Comparison of ENCODE assay signal across 29 mouse cellular contexts in the genomic region with DNA sequence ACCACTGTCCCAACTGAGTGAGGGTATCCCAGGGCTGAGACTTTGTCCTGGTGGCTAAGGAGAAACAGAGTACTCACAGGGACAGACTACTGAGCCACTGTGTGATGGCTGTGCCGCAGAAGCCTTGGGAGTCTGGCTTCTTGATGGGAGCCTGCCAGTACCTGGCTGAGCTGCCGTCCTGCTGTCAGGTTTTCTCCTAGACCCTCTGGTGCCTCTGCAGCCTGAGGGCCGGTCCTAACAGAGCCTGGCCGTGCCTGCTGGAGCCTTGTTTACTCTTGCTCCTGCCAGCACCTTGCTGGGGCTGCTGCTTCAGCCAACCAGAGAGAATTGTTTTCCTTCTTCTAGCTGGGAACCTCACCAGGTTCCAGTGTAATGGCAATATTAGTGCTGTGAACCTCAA. TPM values are rescaled to one million over a fixed set of nuclear protein-coding genes. Genes with fewer than 3 reads are reported as not detected.
DNase-seq lines count a peak whose midpoint lies in the region; ATAC-seq lines count a peak whose summit lies in the region.
"Had no signal": no experiment of that assay in that cellular context is flagged by ENCODE, and none has a peak within 500 bp of the region (broad histone marks: within the 10 kb centered on the region; RNA-seq: fewer than 3 reads in every experiment).

No protein-coding gene starts in this region.

- H3K27me3 ChIP-seq in hindbrain, embryonic 13.5 days: no peaks in the 10 kb centered on the region
- no peaks in the 10 kb centered on the region for H3K27me3 ChIP-seq in hindbrain, embryonic 16.5 days (replicated peaks; ENCODE audit: control insufficient read depth, insufficient read depth, low read length)
- no peaks in the 10 kb centered on the region for H3K27me3 ChIP-seq in liver, embryonic 15.5 days
- no peaks in the 10 kb centered on the region for H3K27me3 ChIP-seq in liver, embryonic 11.5 days (replicated peaks; ENCODE audit: control insufficient read depth, insufficient read depth, low read length)
- H3K27me3 ChIP-seq: embryonic facial prominence, embryonic 15.5 days; forebrain, embryonic 13.5 days; heart, embryonic 13.5 days; limb, embryonic 12.5 days; midbrain, embryonic 12.5 days; neural tube, embryonic 12.5 days had no signal

- no peak overlapping the region for H3K4me2 ChIP-seq in hindbrain, embryonic 13.5 days
- H3K4me2 ChIP-seq in hindbrain, embryonic 16.5 days (ENCODE audit: low read length): no peak overlapping the region
- no peak overlapping the region for H3K4me2 ChIP-seq in liver, embryonic 15.5 days
- H3K4me2 ChIP-seq in liver, embryonic 11.5 days: no peak overlapping the region
- H3K4me2 ChIP-seq: embryonic facial prominence, embryonic 15.5 days; forebrain, embryonic 13.5 days; heart, embryonic 13.5 days; limb, embryonic 12.5 days; midbrain, embryonic 12.5 days; neural tube, embryonic 12.5 days had no signal

- H3K9ac ChIP-seq in hindbrain, embryonic 13.5 days: peak overlapping the region; percentile 19; the same call in 1 of the 2 replicates
- no peak overlapping the region for H3K9ac ChIP-seq in hindbrain, embryonic 16.5 days (ENCODE audit: low read depth, low read length)
- no peak overlapping the region for H3K9ac ChIP-seq in liver, embryonic 15.5 days
- H3K9ac ChIP-seq in liver, embryonic 11.5 days (ENCODE audit: low read depth, low read length): no peak overlapping the region
- H3K9ac ChIP-seq: embryonic facial prominence, embryonic 15.5 days; forebrain, embryonic 13.5 days; limb, embryonic 12.5 days; midbrain, embryonic 12.5 days; neural tube, embryonic 12.5 days had no signal

- peak; percentile 48 to 61 for DNase-seq in cerebellum, postnatal 25 days
- no peak for DNase-seq in liver, embryonic 11.5 days (ENCODE audit: low spot score)
- DNase-seq: adrenal gland, postnatal 36 days; B cell, adult 2 months; gastrocnemius, postnatal 36 days; heart, adult 18-20 months; heart, postnatal 10 days; layer of hippocampus, adult 9-11 months; lung, adult 18-20 months; lung, postnatal 4 days; right cerebral cortex, adult 18-20 months; spleen, adult 18-20 months; thymus, adult 18-20 months; thymus, postnatal 25 days had no signal

- H3K4me1 ChIP-seq in hindbrain, embryonic 13.5 days (replicated peaks): 0 out of 2 replicates have a peak, but pooled peaks cover 4% of the 10 kb centered on the region
- H3K4me1 ChIP-seq in hindbrain, embryonic 16.5 days (ENCODE audit: control insufficient read depth, insufficient read depth, low read depth, low read length): no peaks in the 10 kb centered on the region
- peaks cover 20% of the 10 kb centered on the region for H3K4me1 ChIP-seq in liver, embryonic 15.5 days (replicated peaks)
- no peaks in the 10 kb centered on the region for H3K4me1 ChIP-seq in liver, embryonic 11.5 days (replicated peaks; ENCODE audit: control insufficient read depth, insufficient read depth, low read length)
- H3K4me1 ChIP-seq: embryonic facial prominence, embryonic 15.5 days; forebrain, embryonic 13.5 days; limb, embryonic 12.5 days; midbrain, embryonic 12.5 days; neural tube, embryonic 12.5 days had no signal

- no peak overlapping the region for H3K27ac ChIP-seq in hindbrain, embryonic 13.5 days
- H3K27ac ChIP-seq in hindbrain, embryonic 16.5 days (ENCODE audit: low read depth, low read length): no peak overlapping the region
- peak overlapping the region; percentile 48; the same call in 1 of the 2 replicates for H3K27ac ChIP-seq in liver, embryonic 15.5 days (replicated peaks)
- H3K27ac ChIP-seq in liver, embryonic 11.5 days (ENCODE audit: low read depth, low read length): no peak overlapping the region
- H3K27ac ChIP-seq: embryonic facial prominence, embryonic 10.5 days; embryonic facial prominence, embryonic 15.5 days; forebrain, embryonic 13.5 days; limb, embryonic 12.5 days; midbrain, embryonic 12.5 days; neural tube, embryonic 12.5 days had no signal

- 76% methylated on average over 4 of the region's 4 CpGs for WGBS in hindbrain, embryonic 13.5 days
- WGBS in hindbrain, embryonic 16.5 days: 59% methylated on average over 4 of the region's 4 CpGs
- 61% methylated on average over 4 of the region's 4 CpGs for WGBS in liver, embryonic 15.5 days (ENCODE audit: insufficient replicate concordance)
- WGBS in liver, embryonic 11.5 days: 69% methylated on average over 4 of the region's 4 CpGs

- H3K9me3 ChIP-seq in hindbrain, embryonic 13.5 days: no peaks in the 10 kb centered on the region
- H3K9me3 ChIP-seq in hindbrain, embryonic 16.5 days (ENCODE audit: control insufficient read depth, low read length): no peaks in the 10 kb centered on the region
- H3K9me3 ChIP-seq in liver, embryonic 15.5 days (replicated peaks): no peaks in the 10 kb centered on the region
- no peaks in the 10 kb centered on the region for H3K9me3 ChIP-seq in liver, embryonic 11.5 days (ENCODE audit: control insufficient read depth, low read length)
- H3K9me3 ChIP-seq: embryonic facial prominence, embryonic 10.5 days; embryonic facial prominence, embryonic 15.5 days; forebrain, embryonic 13.5 days; heart, embryonic 13.5 days; limb, embryonic 12.5 days; midbrain, embryonic 12.5 days; neural tube, embryonic 12.5 days had no signal

- peaks cover 67% of the 10 kb centered on the region for H3K36me3 ChIP-seq in hindbrain, embryonic 13.5 days
- H3K36me3 ChIP-seq in hindbrain, embryonic 16.5 days (ENCODE audit: control insufficient read depth, insufficient read depth, low read length): no peaks in the 10 kb centered on the region; the same call in 1 of the 2 replicates
- H3K36me3 ChIP-seq in liver, embryonic 15.5 days (replicated peaks): peaks cover 2% of the 10 kb centered on the region; the same call in 1 of the 2 replicates
- peaks cover 7% of the 10 kb centered on the region; the same call in 1 of the 2 replicates for H3K36me3 ChIP-seq in liver, embryonic 11.5 days (ENCODE audit: control insufficient read depth, insufficient read depth, low read length)

- no peak overlapping the region for H3K4me3 ChIP-seq in hindbrain, embryonic 13.5 days
- H3K4me3 ChIP-seq in hindbrain, embryonic 16.5 days (ENCODE audit: low read length): no peak overlapping the region
- no peak overlapping the region for H3K4me3 ChIP-seq in liver, embryonic 15.5 days (replicated peaks)
- no peak overlapping the region for H3K4me3 ChIP-seq in liver, embryonic 11.5 days (ENCODE audit: low read depth, low read length)
- H3K4me3 ChIP-seq: embryonic facial prominence, embryonic 10.5 days; embryonic facial prominence, embryonic 15.5 days; forebrain, embryonic 13.5 days; heart, embryonic 13.5 days; limb, embryonic 12.5 days; megakaryocyte, embryonic 14.5 days; midbrain, embryonic 12.5 days; myocyte; neural tube, embryonic 12.5 days had no signal

- no peak for ATAC-seq in cerebellum, adult (ENCODE audit: insufficient number of reproducible peaks, low FRiP score, low TSS enrichment)
- no peak for ATAC-seq in hindbrain, embryonic 13.5 days (ENCODE audit: low FRiP score)
- no peak for ATAC-seq in hindbrain, embryonic 16.5 days
- no peak for ATAC-seq in liver, embryonic 15.5 days (ENCODE audit: insufficient read depth)
- ATAC-seq in liver, embryonic 11.5 days (replicated peaks; ENCODE audit: low FRiP score): no peak
- ATAC-seq in erythroblast, adult 5-6 weeks (replicated peaks; ENCODE audit: low FRiP score, poor library complexity, severe bottlenecking): no peak
- ATAC-seq: forebrain, embryonic 13.5 days; lung, postnatal 0 days had no signal

RNA-seq across cellular contexts. Expression of a gene that starts 46.7 kb away (rescaled TPM):
- 18.5 and 19.8 TPM in 2 replicates for polyA plus RNA-seq in hindbrain, embryonic 13.5 days (2015; fragmentation: Nextera tagmentation; extraction: Ambion mirVana)
- polyA plus RNA-seq in hindbrain, embryonic 16.5 days (2015; fragmentation: Nextera tagmentation; extraction: Ambion mirVana): 19.3 and 19.8 TPM in 2 replicates
- 12.9 and 13.0 TPM in 2 replicates for polyA plus RNA-seq in liver, embryonic 15.5 days (2015; fragmentation: Nextera tagmentation; extraction: Ambion mirVana)
- polyA plus RNA-seq in liver, embryonic 11.5 days (2014; fragmentation: Nextera tagmentation; extraction: Ambion mirVana): 55.1 and 58.8 TPM in 2 replicates
- total RNA-seq in erythroblast, adult 5-6 weeks (2015; ENCODE audit: low replicate concordance): 9.6 and 10.2 TPM in 2 replicates
- total RNA-seq in erythroblast, adult 5-6 weeks (2017; ENCODE audit: low replicate concordance): 19.2 and 21.7 TPM in 2 replicates
